Mouse (Mus musculus) gastrocnemius, adult 18-20 months (tissue): ENCODE measurements around the gene Clpb. TPM values are rescaled to one million over a fixed set of nuclear protein-coding genes. Genes with fewer than 3 reads are reported as not detected.

Source experiments
- total RNA-seq, 2 experiments: library from RNA; stranded (reverse); gene quantifications; 2 replicates each; pipeline ENCODE4 v1.2.3; 2021

Clpb gene
- total RNA-seq, 2 experiments from 2014 or later = 65.6 to 68.6 TPM

Other genes starting within 250 kb of the Clpb start
- gene Pde2a, start 241.9 kb upstream of the Clpb start, total RNA-seq = 10 to 100 TPM; 21.0 to 23.0 TPM
- not detected for gene Art2b, start 78.0 kb upstream of the Clpb start, total RNA-seq
- not detected for gene Phox2a, start 154.7 kb downstream of the Clpb start, total RNA-seq
- 100 to 1,000 TPM in 1 of 2 experiments, 10 to 100 TPM in 1; 93.5 to 101 TPM for gene Inppl1, start 174.6 kb downstream of the Clpb start, total RNA-seq
- gene Folr2, start 193.6 kb downstream of the Clpb start, total RNA-seq = 1 to 10 TPM; 1.9 to 3.4 TPM
- 10 to 100 TPM; 17.8 to 24.2 TPM for gene Anapc15, start 200.1 kb downstream of the Clpb start, total RNA-seq
- 1 to 10 TPM in 1 of 2 experiments, under 1 TPM in 1; 0.89 to 2.8 TPM for gene Folr1, start 207.2 kb downstream of the Clpb start, total RNA-seq
- gene Lamtor1, start 242.3 kb downstream of the Clpb start, total RNA-seq = 100 to 1,000 TPM; 104 to 108 TPM
- not detected for gene Tomt, start 242.7 kb downstream of the Clpb start, total RNA-seq